Mouse (Mus musculus) liver, embryonic 14.5 days (tissue): ENCODE results near the gene Fat4. TPM values are rescaled to one million over a fixed set of nuclear protein-coding genes. Genes with fewer than 3 reads are reported as not detected.

Source experiments
- ATAC-seq: fragments of 200-750 bp; cut with Nextera tagmentation; 2 replicates; pipeline ENCODE4 v1.8.0; 2017; ENCODE audit warnings: moderate number of reproducible peaks, mild to moderate bottlenecking, moderate library complexity; ENCODE audit not compliant: insufficient read depth
- DNase-seq, 3 experiments: peaks; one replicate each; pipeline ENCODE4 v3.0.0-alpha.2; 2012 to 2013; ENCODE audit warnings: low read depth in 3 of 3, low spot score in 3 of 3
- H3K27ac ChIP-seq: fragments of 300-500 bp; sonication (generic); 2 replicates; pipeline ENCODE4 v1.5.1; 2014; ENCODE audit warnings: moderate library complexity, mild to moderate bottlenecking, control low read depth, inconsistent platforms
- H3K27me3 ChIP-seq: fragments of 300-500 bp; sonication (generic); 2 replicates; pipeline ENCODE4 v1.6.1; 2014; ENCODE audit warnings: mild to moderate bottlenecking, low read length, moderate library complexity; ENCODE audit not compliant: control insufficient read depth, insufficient read depth
- H3K36me3 ChIP-seq: fragments of 300-500 bp; sonication (generic); replicated peaks from 2 replicates; pipeline ENCODE4 v1.6.1; 2014; ENCODE audit warnings: low read depth; ENCODE audit not compliant: control insufficient read depth, insufficient read depth
- H3K4me1 ChIP-seq, 2 experiments: fragments of 200-500 bp in 1 of 2; fragments of 300-500 bp in 1 of 2; sonication (generic) in 1 of 2; replicated peaks; 2 replicates each; pipeline ENCODE4 v1.6.1; 2012 to 2014; ENCODE audit warnings: antibody characterized with exemption in 1 of 2, inconsistent platforms in 1 of 2, low read length in 1 of 2; ENCODE audit not compliant: control insufficient read depth in 2 of 2, insufficient read depth in 2 of 2
- H3K4me2 ChIP-seq: fragments of 300-500 bp; sonication (generic); 2 replicates; pipeline ENCODE4 v1.6.1; 2014; ENCODE audit warnings: low read depth, mild to moderate bottlenecking, control low read depth, moderate library complexity
- H3K4me3 ChIP-seq, 2 experiments: fragments of 200-500 bp in 1 of 2; fragments of 300-500 bp in 1 of 2; sonication (generic) in 1 of 2; 2 replicates each; pipeline ENCODE4 v1.5.1; 2012 to 2014; ENCODE audit warnings: low read depth in 2 of 2, low read length in 2 of 2, mild to moderate bottlenecking in 2 of 2, control low read depth in 1 of 2, inconsistent platforms in 1 of 2, moderate library complexity in 1 of 2; ENCODE audit not compliant: insufficient read depth in 1 of 2
- H3K9ac ChIP-seq: fragments of 300-500 bp; sonication (generic); replicated peaks from 2 replicates; pipeline ENCODE4 v1.6.1; 2014; ENCODE audit warnings: mild to moderate bottlenecking, control low read depth, moderate library complexity
- H3K9me3 ChIP-seq: fragments of 300-500 bp; sonication (generic); 2 replicates; pipeline ENCODE4 v1.6.1; 2016; ENCODE audit warnings: low read length, mixed read lengths; ENCODE audit not compliant: control insufficient read depth
- CTCF ChIP-seq: IDR thresholded peaks from 2 replicates; pipeline ENCODE4 v1.5.1; 2016; ENCODE audit warnings: antibody characterized with exemption, low read depth, control low read depth
- EP300 ChIP-seq: IDR thresholded peaks from 2 replicates; pipeline ENCODE4 v1.6.1; 2016; ENCODE audit warnings: antibody characterized with exemption, low read depth
- whole genome bisulfite sequencing: fragments of 180-500 bp; shearing (Covaris S2); extraction: QIAGEN DNeasy Blood & Tissue Kit; methylation state at CpG from one replicate; pipeline ENCODE4 v1.1.7; 2014; ENCODE audit not compliant: insufficient replicate concordance; 5-methylcytosine and 5-hydroxymethylcytosine counted together
- polyA plus RNA-seq, 2 experiments: library from polyadenylated mRNA; depleted of rRNA in 1 of 2; stranded (reverse) in 1 of 2; unstranded in 1 of 2; fragments of >200 nt; fragmentation: Nextera tagmentation in 1 of 2; extraction: Ambion mirVana in 1 of 2; gene quantifications; 2 replicates each; pipeline versions ENCODE4 v1.2.1 to v1.2.3; 2012 to 2014

The Fat4 gene
- polyA plus RNA-seq, 2 experiments: 0.24 to 0.25 TPM

DNA sequence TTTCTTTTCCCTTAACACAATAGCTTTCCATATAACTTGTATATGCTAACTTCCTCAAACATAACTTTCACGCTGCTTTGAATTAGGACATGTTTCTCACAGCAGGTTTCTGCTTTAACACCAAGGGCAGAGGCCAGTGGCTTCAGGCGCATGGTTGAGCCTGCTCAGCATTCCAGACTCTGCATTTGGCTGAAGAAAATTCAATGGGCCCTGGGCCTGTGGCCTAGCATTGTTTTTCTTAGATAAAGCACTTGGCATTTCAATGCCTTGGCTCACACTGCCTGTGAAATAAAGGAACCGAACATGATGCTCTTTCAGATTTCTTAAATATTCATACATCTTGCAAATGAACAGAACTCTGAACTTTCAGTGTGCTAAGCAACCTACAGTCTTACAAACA, 52.8 kb downstream of the Fat4 start:
- WGBS: 46% methylated on average over 3 of the region's 3 CpGs
- no peak overlapping the region for H3K4me3 ChIP-seq
- no peak overlapping the region for H3K27ac ChIP-seq
- H3K9me3 ChIP-seq: no peaks in the 10 kb centered on the region
- TF ChIP-seq CTCF (no peak), EP300 (no peak)
- DNase-seq (no peak), ATAC-seq (no peak)
- H3K4me1 ChIP-seq: no peaks in the 10 kb centered on the region
- no peak overlapping the region for H3K9ac ChIP-seq
- no peak overlapping the region for H3K4me2 ChIP-seq
- no peaks in the 10 kb centered on the region for H3K27me3 ChIP-seq
- no peaks in the 10 kb centered on the region for H3K36me3 ChIP-seq

DNA sequence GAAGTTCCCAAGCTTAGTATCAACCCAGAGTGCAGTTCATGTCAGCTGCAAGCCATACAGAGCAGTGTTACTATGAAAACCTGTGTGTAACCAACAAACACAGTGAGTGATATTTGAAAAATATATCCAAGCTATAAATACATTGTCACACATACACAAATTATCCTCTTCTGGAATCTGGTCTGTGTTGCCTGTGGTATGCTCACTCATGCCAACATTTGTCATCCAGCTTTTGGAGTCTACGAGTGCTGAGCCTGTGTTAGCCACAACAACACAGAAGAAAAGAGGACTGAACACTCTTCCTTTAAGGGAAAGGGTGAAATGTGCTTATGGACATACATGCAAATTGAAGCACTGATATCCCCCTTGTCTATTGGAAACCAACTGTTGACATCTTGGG, 53.6 kb downstream of the Fat4 start:
- WGBS: 50% methylated on average over 1 of the region's 1 CpGs
- no peaks in the 10 kb centered on the region for H3K4me1 ChIP-seq
- H3K4me2 ChIP-seq: no peak overlapping the region
- no peaks in the 10 kb centered on the region for H3K27me3 ChIP-seq
- ATAC-seq (no peak), DNase-seq (no peak)
- no peak overlapping the region for H3K9ac ChIP-seq
- H3K9me3 ChIP-seq: no peaks in the 10 kb centered on the region
- H3K4me3 ChIP-seq: no peak overlapping the region
- no peak overlapping the region for H3K27ac ChIP-seq
- TF ChIP-seq EP300 (no peak), CTCF (no peak)
- H3K36me3 ChIP-seq: no peaks in the 10 kb centered on the region

DNA sequence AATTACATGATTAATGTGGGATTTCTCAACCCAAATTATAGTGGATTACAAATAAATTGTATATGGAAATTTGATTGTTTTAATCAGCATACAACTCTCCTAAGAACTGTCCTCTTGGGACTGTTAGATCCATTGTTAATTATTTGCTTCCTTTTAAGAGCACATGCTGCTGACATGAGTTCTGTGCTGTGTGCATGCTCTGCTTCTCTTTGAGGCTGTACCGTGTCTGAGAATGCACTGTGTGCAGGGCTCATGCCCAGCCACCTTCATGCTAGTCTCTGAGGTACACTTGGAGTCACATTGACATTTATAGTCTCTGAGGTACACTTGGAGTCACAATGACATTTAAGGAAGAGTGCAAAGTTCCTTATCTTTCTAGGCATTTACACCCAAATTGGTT, 58.4 kb downstream of the Fat4 start:
- whole genome bisulfite sequencing: 42% methylated on average over 1 of the region's 1 CpGs
- no peak overlapping the region for H3K9ac ChIP-seq
- no peak for ATAC-seq
- DNase-seq: no peak
- H3K27ac ChIP-seq: no peak overlapping the region
- no peak overlapping the region for H3K4me2 ChIP-seq
- H3K4me3 ChIP-seq: no peak overlapping the region
- H3K4me1 ChIP-seq: no peaks in the 10 kb centered on the region
- H3K36me3 ChIP-seq: no peaks in the 10 kb centered on the region
- H3K27me3 ChIP-seq: no peaks in the 10 kb centered on the region
- TF ChIP-seq EP300: no peak
- no peak for TF ChIP-seq CTCF
- H3K9me3 ChIP-seq: no peaks in the 10 kb centered on the region

DNA sequence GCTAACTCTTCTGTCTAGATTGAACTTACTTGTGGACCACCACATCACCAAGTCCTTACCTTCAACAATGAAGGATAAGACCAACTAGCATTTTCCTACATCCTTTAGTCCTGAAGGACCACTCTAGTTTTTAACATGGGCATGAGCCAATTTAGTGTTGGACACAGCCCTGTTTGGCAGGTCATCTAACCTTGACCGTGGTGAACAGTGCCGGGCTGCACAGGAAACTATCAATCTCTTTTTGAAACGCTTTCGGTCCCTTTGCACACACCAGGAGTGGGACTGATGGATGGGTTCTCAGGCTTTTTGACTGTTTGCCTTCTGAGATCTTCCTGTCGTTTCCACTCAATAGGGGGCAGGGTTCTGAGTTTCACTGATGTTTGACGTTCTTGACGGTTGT, 61.0 kb downstream of the Fat4 start:
- Histone ChIP-seq H3K9me3 (no peaks in the 10 kb centered on the region), H3K27ac (no peak overlapping the region), H3K4me1 (no peaks in the 10 kb centered on the region), H3K36me3 (no peaks in the 10 kb centered on the region), H3K4me3 (no peak overlapping the region), H3K27me3 (no peaks in the 10 kb centered on the region), H3K9ac (no peak overlapping the region), H3K4me2 (no peak overlapping the region)
- DNase-seq: no peak
- ATAC-seq: no peak
- WGBS: 17% methylated on average over 7 of the region's 7 CpGs
- TF ChIP-seq EP300 (no peak), CTCF (no peak)

DNA sequence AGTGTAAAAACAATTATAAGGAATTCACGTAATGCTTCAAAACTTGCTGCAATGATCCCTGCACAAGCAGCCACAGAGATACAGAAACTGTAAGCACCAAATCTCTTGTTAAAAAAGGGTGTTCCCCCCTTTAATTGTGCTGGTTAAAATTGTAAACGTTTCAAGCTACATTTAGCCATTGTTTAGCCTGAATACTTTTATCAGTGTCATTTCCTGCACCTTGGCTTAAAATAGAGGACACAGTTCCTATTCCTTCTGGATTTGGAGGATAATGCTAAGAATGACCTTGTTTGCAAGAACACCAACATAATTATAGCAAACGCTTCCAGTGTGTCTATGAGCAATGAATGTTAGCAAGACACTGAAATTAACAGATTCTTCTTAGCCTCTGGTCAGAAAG, 65.9 kb downstream of the Fat4 start:
- no peak for TF ChIP-seq EP300
- TF ChIP-seq CTCF: no peak
- Histone ChIP-seq H3K27me3 (no peaks in the 10 kb centered on the region), H3K4me2 (no peak overlapping the region), H3K4me1 (no peaks in the 10 kb centered on the region), H3K9me3 (no peaks in the 10 kb centered on the region), H3K27ac (no peak overlapping the region), H3K4me3 (no peak overlapping the region), H3K9ac (no peak overlapping the region), H3K36me3 (no peaks in the 10 kb centered on the region)
- WGBS: 43% methylated on average over 3 of the region's 3 CpGs
- ATAC-seq (no peak), DNase-seq (no peak)
